Mouse (Mus musculus) hindbrain, postnatal 0 days (tissue): ENCODE data around the gene Ddx52. TPM values are rescaled to one million over a fixed set of nuclear protein-coding genes. Genes with fewer than 3 reads are reported as not detected.

Experiments used
- ATAC-seq: fragments of 200-750 bp; cut with Nextera tagmentation; 2 replicates; pipeline ENCODE4 v1.8.0; 2017; ENCODE audit warnings: mild to moderate bottlenecking, moderate TSS enrichment, moderate library complexity
- DNase-seq: peaks from one replicate; pipeline ENCODE4 v3.0.0-alpha.2; 2015; ENCODE audit warnings: low spot score
- H3K27ac ChIP-seq: fragments of 300-500 bp; sonication (generic); 2 replicates; pipeline ENCODE4 v1.5.1; 2014; ENCODE audit warnings: mild to moderate bottlenecking
- H3K27me3 ChIP-seq: fragments of 300-500 bp; sonication (generic); 2 replicates; pipeline ENCODE4 v1.6.1; 2014; ENCODE audit warnings: low read length, mixed read lengths; ENCODE audit not compliant: insufficient read depth
- H3K36me3 ChIP-seq: fragments of 300-500 bp; sonication (generic); 2 replicates; pipeline ENCODE4 v1.6.1; 2014; ENCODE audit warnings: low read length, mixed read lengths; ENCODE audit not compliant: insufficient read depth
- H3K4me1 ChIP-seq: fragments of 300-500 bp; sonication (generic); 2 replicates; pipeline ENCODE4 v1.6.1; 2014; ENCODE audit warnings: antibody characterized with exemption, low read length, mixed read lengths; ENCODE audit not compliant: insufficient read depth
- H3K4me2 ChIP-seq: fragments of 300-500 bp; sonication (generic); 2 replicates; pipeline ENCODE4 v1.6.1; 2014; ENCODE audit warnings: low read depth, mild to moderate bottlenecking, low read length, moderate library complexity, mixed read lengths
- H3K4me3 ChIP-seq: fragments of 300-500 bp; sonication (generic); 2 replicates; pipeline ENCODE4 v1.5.1; 2014; ENCODE audit warnings: low read length
- H3K9ac ChIP-seq: fragments of 300-500 bp; sonication (generic); replicated peaks from 2 replicates; pipeline ENCODE4 v1.6.1; 2014; ENCODE audit warnings: mild to moderate bottlenecking, low read length, moderate library complexity, mixed read lengths
- H3K9me3 ChIP-seq: fragments of 300-500 bp; sonication (generic); 2 replicates; pipeline ENCODE4 v1.6.1; 2016; ENCODE audit warnings: low read length, mixed read lengths
- CTCF ChIP-seq: IDR thresholded peaks from 2 replicates; pipeline ENCODE4 v1.5.1; 2016; ENCODE audit warnings: antibody characterized with exemption, control low read depth, low read depth
- WGBS: fragments of 180-500 bp; shearing (Covaris S2); extraction: QIAGEN DNeasy Blood & Tissue Kit; methylation state at CpG from one replicate; pipeline ENCODE4 v1.1.7; 2014; 5-methylcytosine and 5-hydroxymethylcytosine counted together
- polyA plus RNA-seq: library from polyadenylated mRNA; unstranded; fragments of >200 nt; fragmentation: Nextera tagmentation; extraction: Ambion mirVana; gene quantifications from 2 replicates; pipeline ENCODE4 v1.2.1, GENCODE M21; 2015
- total RNA-seq: library from RNA; depleted of rRNA; stranded (reverse); fragments of >200 nt; gene quantifications from 2 replicates; pipeline ENCODE4 v1.2.3, GENCODE M21; 2014

Gene Ddx52
- total and polyA plus RNA-seq, 2 experiments from 2014 or later = 17.9 to 19.2 TPM

DNA sequence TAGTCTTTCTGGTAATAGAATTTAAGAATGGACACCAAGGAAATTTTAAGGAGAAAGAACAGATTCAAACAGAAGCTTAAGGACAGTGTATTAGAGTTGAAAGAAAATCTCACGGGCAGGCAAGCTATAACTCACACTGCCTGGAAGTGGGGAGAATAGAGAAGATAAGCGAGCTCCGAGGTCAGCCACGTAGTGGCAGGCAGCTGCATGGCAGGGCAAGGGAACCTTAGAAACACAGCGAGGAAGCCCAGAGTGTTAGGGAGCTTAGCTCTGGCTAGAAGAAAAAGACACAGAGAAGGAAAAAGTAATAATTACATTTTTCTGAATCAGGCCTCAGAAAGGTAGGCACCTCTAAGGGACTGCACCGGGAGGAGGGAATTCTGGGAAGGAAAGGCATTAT lies 38.1 kb downstream of the Ddx52 start:
- Histone ChIP-seq H3K4me3 (no peak overlapping the region), H3K9ac (no peak overlapping the region), H3K4me1 (no peaks in the 10 kb centered on the region), H3K9me3 (no peaks in the 10 kb centered on the region), H3K27me3 (no peaks in the 10 kb centered on the region), H3K4me2 (no peak overlapping the region), H3K27ac (no peak overlapping the region), H3K36me3 (peaks cover 59% of the 10 kb centered on the region)
- no peak for TF ChIP-seq CTCF
- ATAC-seq = no peak
- 94% methylated on average over 6 of the region's 6 CpGs for WGBS
- no peak for DNase-seq

DNA sequence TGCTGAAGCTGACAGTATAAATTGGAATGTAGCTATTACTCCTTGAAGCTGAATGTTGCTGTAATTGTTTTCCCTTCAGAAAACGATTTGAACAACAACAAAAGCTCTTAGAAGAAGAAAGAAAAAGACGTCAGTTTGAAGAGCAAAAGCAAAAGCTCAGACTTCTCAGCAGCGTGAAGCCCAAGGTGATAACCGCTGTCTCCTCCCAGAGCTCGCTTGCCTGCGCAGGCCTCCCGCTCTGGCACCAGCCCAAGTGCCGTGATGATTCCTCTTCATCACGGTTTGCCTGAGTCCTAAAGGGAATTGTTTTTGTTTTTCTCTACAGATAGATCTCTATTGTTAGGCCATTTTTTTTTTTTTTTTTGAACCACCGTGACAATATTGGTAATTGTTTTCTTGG lies 39.5 kb downstream of the Ddx52 start:
- Histone ChIP-seq H3K4me3 (no peak overlapping the region), H3K27ac (no peak overlapping the region), H3K36me3 (peaks cover 72% of the 10 kb centered on the region), H3K4me1 (no peaks in the 10 kb centered on the region), H3K27me3 (no peaks in the 10 kb centered on the region), H3K9ac (no peak overlapping the region), H3K9me3 (no peaks in the 10 kb centered on the region), H3K4me2 (no peak overlapping the region)
- TF ChIP-seq CTCF = no peak
- DNase-seq (no peak), ATAC-seq (no peak)
- WGBS = 64% methylated on average over 10 of the region's 10 CpGs

DNA sequence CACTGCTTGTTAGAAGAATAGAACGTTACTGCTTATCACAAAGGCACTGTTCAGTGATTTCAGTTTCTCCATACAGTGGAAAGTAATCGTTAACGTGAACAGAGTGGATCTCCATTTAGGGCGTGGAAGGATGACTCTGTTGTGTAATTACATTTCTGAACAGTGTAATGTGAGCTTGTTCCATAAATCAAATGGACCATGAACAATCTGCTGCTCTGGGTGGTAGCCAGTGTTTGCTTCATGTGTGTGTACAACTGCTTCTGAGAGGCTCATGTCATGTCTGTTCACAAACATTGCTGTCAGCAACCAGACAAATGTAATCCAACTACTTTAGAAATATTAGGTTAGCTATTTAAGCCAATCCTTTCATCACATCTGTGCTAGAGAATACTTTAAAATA lies 49.8 kb downstream of the Ddx52 start:
- TF ChIP-seq CTCF = no peak
- no peak for ATAC-seq
- Histone ChIP-seq H3K4me2 (no peak overlapping the region), H3K36me3 (peaks cover 60% of the 10 kb centered on the region), H3K9me3 (no peaks in the 10 kb centered on the region), H3K27ac (no peak overlapping the region), H3K4me1 (no peaks in the 10 kb centered on the region), H3K4me3 (no peak overlapping the region), H3K27me3 (no peaks in the 10 kb centered on the region), H3K9ac (no peak overlapping the region)
- DNase-seq = no peak
- WGBS = 74% methylated on average over 4 of the region's 4 CpGs

DNA sequence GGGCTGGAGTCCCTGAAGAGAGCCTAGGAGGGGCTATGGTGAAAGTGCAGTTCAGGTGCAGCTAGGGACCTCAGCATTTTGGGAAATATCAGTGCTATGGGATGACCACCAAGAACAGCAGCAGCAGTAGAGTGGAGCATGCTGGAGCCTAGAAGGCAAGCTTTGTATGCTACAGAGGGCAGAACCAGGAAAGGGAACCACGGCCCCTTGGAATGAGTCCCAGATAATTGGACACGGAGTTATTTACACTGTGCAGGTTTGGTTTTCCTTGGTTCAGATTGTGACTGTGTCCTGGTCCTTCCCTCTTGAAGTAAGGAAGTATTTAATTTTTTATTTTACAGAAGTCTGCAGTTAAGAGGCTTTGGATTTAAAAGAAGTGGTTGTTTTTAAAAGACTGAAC lies 51.6 kb downstream of the Ddx52 start:
- Histone ChIP-seq H3K36me3 (peaks cover 61% of the 10 kb centered on the region), H3K27me3 (no peaks in the 10 kb centered on the region), H3K9me3 (no peaks in the 10 kb centered on the region), H3K27ac (no peak overlapping the region), H3K4me1 (no peaks in the 10 kb centered on the region), H3K4me2 (no peak overlapping the region), H3K4me3 (no peak overlapping the region), H3K9ac (no peak overlapping the region)
- no peak for TF ChIP-seq CTCF
- ATAC-seq (no peak), DNase-seq (no peak)
- 51% methylated on average over 2 of the region's 2 CpGs for WGBS

DNA sequence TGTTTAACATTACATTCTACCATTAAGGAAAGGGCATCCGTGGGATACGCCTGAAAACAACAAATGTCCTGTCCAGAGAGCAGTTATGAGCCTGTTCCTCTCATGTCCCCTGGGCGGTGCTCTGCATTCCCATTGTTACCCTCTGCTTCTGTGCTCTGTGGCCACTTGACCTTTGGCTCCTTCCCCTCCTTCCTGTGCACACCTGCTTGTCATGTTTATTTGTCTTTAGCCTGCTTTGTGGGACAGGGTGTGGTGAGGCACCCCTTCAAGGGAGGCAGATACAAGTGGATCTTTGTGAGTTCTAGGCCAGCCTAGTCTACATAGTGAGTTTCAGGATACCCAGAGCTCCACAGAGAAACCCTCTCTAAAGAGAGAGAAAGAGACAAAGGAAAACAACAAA lies 52.6 kb downstream of the Ddx52 start:
- H3K9ac ChIP-seq = no peak overlapping the region
- ATAC-seq = no peak
- H3K4me1 ChIP-seq = no peaks in the 10 kb centered on the region
- H3K9me3 ChIP-seq = no peaks in the 10 kb centered on the region
- no peak overlapping the region for H3K4me2 ChIP-seq
- TF ChIP-seq CTCF = no peak
- H3K27me3 ChIP-seq = no peaks in the 10 kb centered on the region
- H3K27ac ChIP-seq = no peak overlapping the region
- H3K36me3 ChIP-seq = peaks cover 63% of the 10 kb centered on the region
- no peak overlapping the region for H3K4me3 ChIP-seq
- DNase-seq = no peak
- 83% methylated on average over 3 of the region's 3 CpGs for WGBS

DNA sequence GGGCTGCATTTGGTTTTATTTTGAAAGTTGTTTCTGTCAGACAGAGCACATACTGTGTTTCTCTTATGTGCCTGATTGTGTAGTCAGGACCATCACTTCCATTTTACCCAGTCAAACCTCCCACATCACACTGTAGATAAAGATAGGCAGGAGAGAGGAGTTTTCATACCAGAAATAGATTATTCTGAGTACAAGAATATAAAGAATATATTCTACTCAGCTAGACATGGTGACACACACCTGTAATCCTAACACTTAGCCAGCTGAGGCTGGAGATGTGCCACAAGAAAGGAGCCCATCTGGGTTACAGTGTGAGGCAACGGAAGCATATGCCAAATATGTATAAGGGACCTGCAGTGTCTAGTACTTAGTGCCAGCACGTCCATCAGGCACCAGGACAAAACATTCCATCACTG lies 53.7 kb downstream of the Ddx52 start:
- Histone ChIP-seq H3K9me3 (no peaks in the 10 kb centered on the region), H3K4me2 (no peak overlapping the region), H3K36me3 (peaks cover 61% of the 10 kb centered on the region), H3K4me3 (no peak overlapping the region), H3K4me1 (no peaks in the 10 kb centered on the region), H3K27ac (no peak overlapping the region), H3K27me3 (no peaks in the 10 kb centered on the region), H3K9ac (no peak overlapping the region)
- no peak for ATAC-seq
- WGBS = 84% methylated on average over 2 of the region's 2 CpGs
- no peak for TF ChIP-seq CTCF
- DNase-seq = no peak

DNA sequence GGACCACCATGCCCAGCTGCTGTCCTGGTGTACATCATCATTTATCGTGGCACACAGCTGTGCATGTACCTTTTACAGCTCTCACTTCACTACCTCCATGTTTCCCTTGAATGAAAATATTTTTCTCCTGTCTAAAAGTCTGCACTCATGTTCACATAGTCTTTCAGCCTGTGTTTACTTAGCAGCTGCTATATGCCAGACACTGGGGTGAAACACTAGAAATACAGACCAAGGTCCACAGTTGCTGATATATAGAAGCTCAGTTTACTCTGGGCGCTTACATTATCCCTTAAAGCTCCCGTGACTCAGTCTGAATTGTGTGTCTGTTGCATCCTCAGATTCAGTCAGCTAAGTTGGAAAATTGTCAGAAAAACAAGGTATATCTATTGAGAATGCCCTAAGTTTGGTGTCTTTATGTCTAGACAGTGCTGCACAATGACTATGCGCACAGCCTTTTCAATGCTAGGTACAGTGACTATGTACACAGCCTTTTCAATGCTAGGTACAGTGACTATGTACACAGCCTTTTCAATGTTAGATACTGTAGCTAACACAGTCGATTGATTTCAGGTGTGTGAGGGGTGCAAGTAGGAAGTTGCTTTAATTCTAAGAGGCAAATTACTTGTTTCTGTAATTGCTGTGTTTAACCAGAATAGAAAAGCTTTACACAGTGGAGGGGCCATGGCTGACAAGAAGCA lies 55.5 kb downstream of the Ddx52 start:
- Histone ChIP-seq H3K9ac (no peak overlapping the region), H3K4me1 (no peaks in the 10 kb centered on the region), H3K27me3 (no peaks in the 10 kb centered on the region), H3K4me2 (no peak overlapping the region), H3K36me3 (peaks cover 66% of the 10 kb centered on the region), H3K4me3 (no peak overlapping the region), H3K27ac (no peak overlapping the region), H3K9me3 (no peaks in the 10 kb centered on the region)
- no peak for TF ChIP-seq CTCF
- no peak for ATAC-seq
- 92% methylated on average over 5 of the region's 5 CpGs for WGBS
- no peak for DNase-seq
